Mouse (Mus musculus) ZHBTc4 (cell line): ENCODE results near the gene 2310061I04Rik.
A peak's percentile ranks its signal among the peaks of the same experiment; 100 is the strongest.

Source experiments
- DNase-seq: peaks from one replicate; pipeline ENCODE4 v3.0.0-alpha.2; 2011; ENCODE audit warnings: low read depth, low spot score

The 2310061I04Rik gene

DNA sequence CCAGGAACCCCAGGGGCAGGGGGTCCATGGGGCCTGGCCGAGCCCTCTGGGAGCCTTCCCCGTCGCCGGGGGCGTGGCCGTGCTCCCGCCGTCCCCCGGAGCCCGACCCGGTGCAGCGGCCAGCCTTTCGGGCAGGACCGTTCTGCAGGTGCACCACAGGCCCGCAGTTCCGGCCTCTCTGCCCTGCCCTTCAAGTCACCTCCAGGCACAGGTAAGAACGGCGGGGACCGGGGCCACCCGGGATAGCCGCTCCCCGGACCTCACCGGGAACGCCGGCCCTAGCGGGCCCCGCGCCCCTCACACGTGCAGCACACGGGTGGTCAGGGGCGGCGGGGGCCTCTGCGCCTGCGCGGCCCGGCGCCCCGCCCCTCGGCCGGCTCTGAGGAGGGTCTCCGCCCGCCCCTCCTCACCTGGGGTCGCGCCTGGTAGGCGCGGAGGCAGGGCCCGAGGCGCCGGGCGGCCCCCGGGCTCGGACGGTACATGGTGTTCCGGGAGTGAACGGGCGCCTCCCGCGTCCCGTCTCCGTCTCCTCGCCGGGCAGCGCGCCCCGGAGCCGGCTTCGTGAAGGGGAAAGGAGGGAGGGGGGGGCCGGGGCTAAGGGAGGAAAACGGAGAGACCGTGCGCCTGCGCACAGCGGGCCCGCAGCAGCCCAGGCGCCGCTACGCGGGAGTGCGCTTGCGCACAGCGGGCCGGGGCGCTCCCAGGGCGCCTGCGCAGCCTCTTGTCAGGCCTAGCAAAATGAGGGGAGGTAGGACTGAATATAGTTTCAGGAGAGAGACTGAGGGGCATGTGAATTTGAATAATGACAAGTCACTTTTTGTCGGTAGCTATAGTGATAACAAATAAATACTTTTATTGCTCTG lies at the start of gene 2310061I04Rik:
Gene 2310061I04Rik, minus strand, starts transcription at position 651 of the 863 bp plus-strand sequence.
- DNase-seq = peak; percentile 97

- DNase-seq = peak; percentile 88
Measured at GRCm38 (mm10) chr17:35939941-35940340, 42.7 kb upstream of the 2310061I04Rik start.

- peak; percentile 85 for DNase-seq
Measured at GRCm38 (mm10) chr17:35939108-35939507, 41.9 kb upstream of the 2310061I04Rik start.

GRCm38 (mm10) chr17:35937700-35938348 lies 40.6 kb upstream of the 2310061I04Rik start:
- DNase-seq = peak; percentile 89

GRCm38 (mm10) chr17:35935763-35936162 lies 38.5 kb upstream of the 2310061I04Rik start:
- peak; percentile 66 for DNase-seq

- no peak for DNase-seq
Measured at GRCm38 (mm10) chr17:35932608-35933007, 35.4 kb upstream of the 2310061I04Rik start.

GRCm38 (mm10) chr17:35930627-35931026 lies 33.4 kb upstream of the 2310061I04Rik start:
- DNase-seq = no peak

DNA sequence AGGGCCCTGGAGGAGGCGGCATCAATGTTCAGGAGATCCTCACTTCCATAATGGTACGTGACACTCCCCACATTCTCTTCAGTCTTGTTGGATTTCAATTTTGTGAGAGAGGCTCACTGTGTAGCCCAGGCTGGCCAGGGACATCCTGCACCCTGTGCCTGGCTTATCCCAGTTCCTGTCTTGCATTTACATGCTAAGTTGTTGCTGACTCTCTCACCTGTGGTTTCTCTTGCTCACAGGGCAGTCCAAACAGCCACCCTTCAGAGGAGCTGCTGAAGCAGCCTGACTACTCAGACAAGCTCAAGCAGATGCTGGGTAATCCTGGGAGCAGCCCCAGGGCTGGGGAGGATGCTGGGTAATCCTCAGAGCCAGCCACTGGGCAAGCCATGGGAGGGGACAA lies 32.3 kb upstream of the 2310061I04Rik start:
- no peak for DNase-seq

DNA sequence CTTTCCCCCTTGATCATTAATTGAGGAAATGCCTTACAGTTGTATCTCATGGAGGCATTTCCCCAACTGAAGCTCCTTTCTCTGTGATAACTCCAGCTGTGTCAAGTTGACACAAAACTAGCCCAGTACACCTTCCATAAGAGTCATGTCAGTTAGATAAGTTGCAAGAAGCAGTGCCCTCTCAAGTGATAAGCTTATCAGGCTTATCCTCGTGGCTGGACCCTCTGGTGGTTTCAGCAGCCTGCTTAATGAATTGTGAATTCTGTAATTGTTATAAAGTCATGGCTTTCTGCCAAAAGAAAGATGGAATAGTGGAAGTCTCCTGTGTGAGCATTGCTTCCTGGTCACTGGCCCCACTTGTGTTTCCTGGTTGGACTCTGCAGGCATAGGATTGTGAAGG lies 30.2 kb upstream of the 2310061I04Rik start:
- no peak for DNase-seq

DNA sequence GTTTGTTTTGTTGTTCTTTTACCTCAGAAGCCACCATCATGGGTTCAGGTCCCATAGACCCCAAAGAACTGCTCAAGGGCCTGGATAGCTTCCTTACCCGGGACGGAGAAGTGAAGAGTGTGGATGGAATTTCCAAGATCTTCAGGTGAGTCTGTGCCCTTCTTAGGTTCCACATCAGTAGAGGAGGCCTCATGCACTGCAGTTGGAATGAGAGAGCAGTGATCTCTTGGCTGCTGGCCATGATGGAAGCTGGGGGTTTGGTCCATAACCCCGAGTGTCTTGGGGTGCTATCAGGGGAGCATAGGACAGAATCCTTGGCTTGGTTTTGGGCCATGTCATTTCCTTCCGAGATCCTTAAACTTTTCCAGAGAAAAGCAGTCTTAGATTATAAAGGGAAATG lies 26.1 kb upstream of the 2310061I04Rik start:
- no peak for DNase-seq

- DNase-seq = no peak
Measured at GRCm38 (mm10) chr17:35922566-35922965, 25.3 kb upstream of the 2310061I04Rik start.

DNA sequence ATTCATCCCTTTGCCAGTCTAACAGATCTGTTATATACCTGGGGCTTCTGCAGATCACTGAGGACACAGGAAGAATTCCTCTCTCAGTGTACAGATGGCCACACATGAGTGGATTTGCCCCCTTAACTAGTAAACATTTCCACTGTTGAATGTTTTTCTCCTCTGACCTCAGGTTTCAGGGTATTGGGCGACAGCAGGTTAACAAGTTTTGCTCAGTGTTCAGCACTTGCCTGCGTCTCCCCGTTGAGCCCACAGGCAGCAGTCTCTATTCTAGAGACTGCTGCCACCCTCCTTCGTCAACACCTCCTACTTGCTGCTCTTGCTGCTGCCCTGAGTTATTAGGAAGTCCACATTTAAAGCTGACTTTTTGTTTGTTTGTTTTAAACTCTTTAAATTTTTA lies 24.5 kb upstream of the 2310061I04Rik start:
- no peak for DNase-seq

- peak; percentile 78 for DNase-seq
Measured at GRCm38 (mm10) chr17:35920862-35921562, 23.8 kb upstream of the 2310061I04Rik start.

DNA sequence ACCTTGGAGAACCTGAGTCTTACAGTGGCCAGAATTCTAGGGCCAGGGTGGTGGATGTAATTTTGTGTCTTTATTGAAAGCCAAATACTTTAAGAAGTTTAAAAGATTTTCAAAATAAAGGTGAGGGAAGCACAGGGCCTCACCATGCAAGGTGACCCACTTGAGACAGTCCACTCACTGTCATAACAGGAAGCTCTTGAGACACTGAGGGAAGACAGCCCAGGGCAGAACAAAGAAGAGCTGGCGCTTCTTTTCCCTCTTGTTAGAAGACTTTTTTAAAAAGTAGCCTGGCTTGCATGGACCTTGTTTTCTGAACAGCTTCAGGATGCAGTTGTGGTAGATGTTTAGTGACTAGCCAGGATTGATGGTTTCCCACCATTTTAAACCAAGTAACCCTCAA lies 23.2 kb upstream of the 2310061I04Rik start:
- DNase-seq = peak; percentile 26

DNA sequence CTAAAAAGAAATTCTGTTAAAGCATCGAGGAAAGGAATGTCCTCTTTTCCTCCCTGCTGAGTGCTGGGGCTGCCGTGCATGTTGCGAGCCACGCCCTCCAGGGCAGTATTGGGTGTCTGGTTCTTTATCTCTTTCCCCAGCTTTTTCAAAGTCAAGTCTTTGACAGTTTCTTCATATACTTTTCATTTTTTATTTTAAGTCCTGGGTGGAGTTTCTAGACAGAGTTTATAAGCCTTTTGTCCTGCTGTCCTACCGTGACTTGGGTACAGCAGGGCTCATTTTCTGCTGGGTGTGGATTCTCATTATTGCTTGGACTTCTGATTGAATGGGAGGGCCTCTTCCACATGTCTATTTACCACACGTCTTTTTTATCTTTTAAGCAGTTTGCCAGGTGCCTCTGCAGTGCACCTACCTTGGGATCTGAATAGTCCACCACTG lies 22.7 kb upstream of the 2310061I04Rik start:
- peak; percentile 75 for DNase-seq

GRCm38 (mm10) chr17:35919060-35919715 lies 22.0 kb upstream of the 2310061I04Rik start:
- peak; percentile 98 for DNase-seq

GRCm38 (mm10) chr17:35918276-35919059 lies 21.2 kb upstream of the 2310061I04Rik start:
- DNase-seq = peak; percentile 86

DNA sequence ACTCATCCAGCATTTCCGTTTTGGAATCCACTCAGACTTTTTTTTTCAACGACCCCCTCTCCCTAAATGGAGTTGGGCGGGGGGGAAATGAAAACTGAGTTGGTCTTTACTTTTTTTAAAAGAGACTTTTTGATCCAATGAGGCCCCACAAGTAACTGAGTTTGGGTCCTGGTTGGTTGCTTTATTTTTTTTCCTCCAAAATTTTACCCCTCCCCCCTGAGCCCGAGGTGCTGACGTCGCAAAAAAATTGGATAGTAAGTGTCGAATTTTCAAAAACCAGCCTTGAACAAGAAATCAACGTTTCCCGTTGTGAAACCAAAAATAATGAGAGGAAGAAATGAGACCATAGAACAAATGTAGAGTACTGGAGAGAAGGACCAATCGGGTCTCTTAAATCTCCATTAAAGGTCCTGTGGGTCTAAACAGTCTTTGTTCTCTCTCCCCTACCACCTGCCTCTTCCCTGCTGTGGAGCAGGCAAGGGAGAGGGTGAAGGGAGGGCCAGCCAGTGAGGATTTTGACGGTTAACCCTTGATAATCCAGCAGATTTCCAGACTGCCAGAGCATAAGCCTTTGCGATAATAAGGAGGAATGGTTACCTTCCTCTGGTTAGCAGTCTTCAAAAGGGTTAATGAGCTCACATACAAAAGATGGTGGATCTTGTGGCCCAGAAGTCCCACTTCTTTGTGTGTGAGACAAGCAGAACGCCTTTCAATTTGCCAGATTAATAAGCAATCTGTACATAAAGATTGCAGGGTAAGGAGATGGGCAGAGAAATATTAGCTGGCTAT lies 20.4 kb upstream of the 2310061I04Rik start:
- peak; percentile 84 for DNase-seq

DNA sequence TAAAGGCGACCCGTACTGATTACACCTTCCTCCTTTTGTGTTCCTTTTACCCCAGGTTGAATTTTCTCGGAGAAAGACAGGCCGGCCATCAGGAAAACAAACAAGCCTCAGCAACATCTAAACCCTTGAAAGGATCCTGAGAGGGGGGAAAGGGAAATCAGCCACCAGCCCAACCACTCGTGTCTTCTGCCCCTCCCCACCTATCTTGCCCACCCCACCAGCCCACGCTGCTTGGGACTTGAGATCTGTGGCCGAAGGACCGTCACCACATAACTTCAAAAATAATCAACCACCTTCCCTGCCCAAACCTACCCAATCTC lies 19.9 kb upstream of the 2310061I04Rik start:
- DNase-seq = peak; percentile 45
